In the genomic region with DNA sequence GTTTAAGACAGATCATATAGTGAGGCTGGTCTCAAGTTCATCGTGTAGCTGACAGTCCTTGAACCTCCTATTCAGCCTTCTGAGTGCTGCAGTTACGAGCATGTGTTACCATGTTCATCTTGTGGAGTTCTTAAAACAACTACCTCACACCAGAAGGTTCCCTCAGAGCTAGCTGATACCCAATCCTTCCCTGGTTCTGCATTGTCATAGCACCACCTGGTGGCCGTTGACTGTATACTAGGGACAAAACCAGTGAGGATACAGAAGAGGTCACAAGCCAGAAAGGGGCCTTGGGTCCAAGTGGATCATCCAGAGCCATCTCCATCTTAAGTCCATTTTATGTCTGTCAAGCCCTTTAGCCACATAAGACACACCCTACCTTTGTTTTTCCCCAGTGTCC, we compare ENCODE assay signal across 8 mouse cellular contexts. TPM values are rescaled to one million over a fixed set of nuclear protein-coding genes. Genes with fewer than 3 reads are reported as not detected.
DNase-seq lines count a peak whose midpoint lies in the region; ATAC-seq and TF ChIP-seq lines count a peak whose summit lies in the region.
"Had no signal": no experiment of that assay in that cellular context is flagged by ENCODE, and none has a peak within 500 bp of the region (broad histone marks: within the 10 kb centered on the region; RNA-seq: fewer than 3 reads in every experiment).

No protein-coding gene starts in this region.

- TF ChIP-seq CTCF in Patski (IDR thresholded peaks at IDR 0.05): peak; percentile 78

- H3K4me1 ChIP-seq in forebrain, embryonic 10.5 days: peaks cover 45% of the 10 kb centered on the region
- H3K4me1 ChIP-seq in hindbrain, embryonic 12.5 days: peaks cover 15% of the 10 kb centered on the region

- H3K4me3 ChIP-seq in forebrain, embryonic 10.5 days: no peak overlapping the region
- H3K4me3 ChIP-seq in hindbrain, embryonic 12.5 days: no peak overlapping the region

- no peaks in the 10 kb centered on the region for H3K9me3 ChIP-seq in forebrain, embryonic 10.5 days
- no peaks in the 10 kb centered on the region for H3K9me3 ChIP-seq in hindbrain, embryonic 12.5 days (replicated peaks)

- ATAC-seq in Patski: peak; percentile 72
- ATAC-seq in hindbrain, embryonic 12.5 days (ENCODE audit: low FRiP score): peak; percentile 68

- POLR2A ChIA-PET in Patski (lab: Charles Lee): no interaction called here

- no peaks in the 10 kb centered on the region for H3K27me3 ChIP-seq in Patski
- H3K27me3 ChIP-seq in forebrain, embryonic 10.5 days (ENCODE audit: poor library complexity, severe bottlenecking): no peaks in the 10 kb centered on the region
- H3K27me3 ChIP-seq in hindbrain, embryonic 12.5 days: no peaks in the 10 kb centered on the region

- CTCF ChIA-PET in Patski (lab: Charles Lee): interaction anchor here (0.6 to 3.6 kb wide), 10 partner anchors 8 to 116 kb away, joined by 3 to 21 read pairs (median 6); a partner anchor contains a TSS

- no peak for DNase-seq in Patski (ENCODE audit: low read depth, low spot score)
- DNase-seq in c-Kit-positive CD71-negative TER-119-negative erythroid progenitor cells, embryonic 14.5 days (ENCODE audit: low read depth): peak; percentile 78
- DNase-seq in forebrain, embryonic 10.5 days (ENCODE audit: extremely low spot score, low spot score): peak; percentile 68
- DNase-seq in layer of hippocampus, postnatal 25 days (ENCODE audit: extremely low spot score in 1 of 2, low spot score in 1 of 2): peak; percentile 66 to 89
- peak; percentile 79 for DNase-seq in mesoderm, embryonic 11.5 days (ENCODE audit: low read depth, low spot score)
- peak; percentile 70 for DNase-seq in skeletal muscle tissue, adult 2 months (ENCODE audit: low read depth, low spot score)

- H3K36me3 ChIP-seq in forebrain, embryonic 10.5 days (replicated peaks): peaks cover 73% of the 10 kb centered on the region
- H3K36me3 ChIP-seq in hindbrain, embryonic 12.5 days: peaks cover 20% of the 10 kb centered on the region

- no peak overlapping the region for H3K27ac ChIP-seq in forebrain, embryonic 10.5 days
- H3K27ac ChIP-seq in hindbrain, embryonic 12.5 days: no peak overlapping the region; the same call in 1 of the 2 replicates
- H3K27ac ChIP-seq: macrophage had no signal

- WGBS in forebrain, embryonic 10.5 days: 35% methylated on average over 3 of the region's 3 CpGs
- 31% methylated on average over 3 of the region's 3 CpGs for WGBS in hindbrain, embryonic 12.5 days

- H3K9ac ChIP-seq in hindbrain, embryonic 12.5 days: no peak overlapping the region

- H3K4me2 ChIP-seq in hindbrain, embryonic 12.5 days (replicated peaks): no peak overlapping the region

- in situ Hi-C loops in Patski (cut with MboI; ENCODE audit: low pct_unique_long_range_greater_than_20kb): no loop called here

RNA-seq across cellular contexts. Expression of a gene that starts 8.4 kb away (rescaled TPM):
- polyA plus RNA-seq in Patski (2021): 76.6 TPM
- polyA plus RNA-seq in forebrain, embryonic 10.5 days (2016; fragmentation: Nextera tagmentation; extraction: Ambion mirVana): 3.3 and 3.6 TPM in 2 replicates
- 3.9 and 4.6 TPM in 2 replicates for polyA plus RNA-seq in hindbrain, embryonic 12.5 days (2016; fragmentation: Nextera tagmentation; extraction: Ambion mirVana)
- 10 to 100 TPM; 26.7 to 31.2 TPM for total RNA-seq in layer of hippocampus, postnatal 25 days (2021)

RNA-seq across cellular contexts. Expression of a gene that starts 8.7 kb away (rescaled TPM):
- 2.2 TPM for polyA plus RNA-seq in Patski (2021)
- 0.85 and 1.7 TPM in 2 replicates for polyA plus RNA-seq in forebrain, embryonic 10.5 days (2016; fragmentation: Nextera tagmentation; extraction: Ambion mirVana)
- polyA plus RNA-seq in hindbrain, embryonic 12.5 days (2016; fragmentation: Nextera tagmentation; extraction: Ambion mirVana): 1.8 and 2.5 TPM in 2 replicates
- total RNA-seq in layer of hippocampus, postnatal 25 days (2021): 1 to 10 TPM; 1.4 to 2.4 TPM

RNA-seq across cellular contexts. Expression of a gene that starts 9.0 kb away (rescaled TPM):
- polyA plus RNA-seq in Patski (2021): 48.7 TPM
- polyA plus RNA-seq in forebrain, embryonic 10.5 days (2016; fragmentation: Nextera tagmentation; extraction: Ambion mirVana): 168 and 172 TPM in 2 replicates
- 69.8 and 73.9 TPM in 2 replicates for polyA plus RNA-seq in hindbrain, embryonic 12.5 days (2016; fragmentation: Nextera tagmentation; extraction: Ambion mirVana)
- total RNA-seq in layer of hippocampus, postnatal 25 days (2021): 10 to 100 TPM; 30.7 to 31.1 TPM

RNA-seq across cellular contexts. Expression of a gene that starts 23.9 kb away (rescaled TPM):
- polyA plus RNA-seq in Patski (2021): 99.9 TPM
- 84.3 and 84.6 TPM in 2 replicates for polyA plus RNA-seq in forebrain, embryonic 10.5 days (2016; fragmentation: Nextera tagmentation; extraction: Ambion mirVana)
- 99.3 and 101 TPM in 2 replicates for polyA plus RNA-seq in hindbrain, embryonic 12.5 days (2016; fragmentation: Nextera tagmentation; extraction: Ambion mirVana)
- total RNA-seq in layer of hippocampus, postnatal 25 days (2021): 10 to 100 TPM; 76.1 to 79.5 TPM

RNA-seq across cellular contexts. Expression of a gene that starts 24.0 kb away (rescaled TPM):
- 59.1 TPM for polyA plus RNA-seq in Patski (2021)
- 72.8 and 73.6 TPM in 2 replicates for polyA plus RNA-seq in forebrain, embryonic 10.5 days (2016; fragmentation: Nextera tagmentation; extraction: Ambion mirVana)
- polyA plus RNA-seq in hindbrain, embryonic 12.5 days (2016; fragmentation: Nextera tagmentation; extraction: Ambion mirVana): 103 and 110 TPM in 2 replicates
- total RNA-seq in layer of hippocampus, postnatal 25 days (2021): 10 to 100 TPM; 59.0 to 61.0 TPM

Comparison
In these comparisons a context has a peak if more than half of its experiments do, and no peak if none do; other contexts are left out.
1. RNA of a gene that starts 8.4 kb away (polyA plus RNA-seq): 76.6 TPM in Patski (single experiment); 3.9 to 4.6 TPM in hindbrain, embryonic 12.5 days and 3.3 to 3.6 TPM in forebrain, embryonic 10.5 days; every median in the first group is over 10 times any median in the second.